Mouse (Mus musculus): ENCODE measurements around the gene Cops7b.

GRCm38 (mm10) chr1:86542584-86542983, 40.1 kb upstream of the Cops7b start:
- TF ChIP-seq EP300 (IDR thresholded peaks at IDR 0.05; ENCODE audit: insufficient read depth, low read depth, low read length) (no peak), POLR2A (IDR thresholded peaks at IDR 0.05; ENCODE audit: insufficient read depth, low read length) (no peak), CTCF (IDR thresholded peaks at IDR 0.05; ENCODE audit: low read depth, low read length) (no peak)
